Mouse (Mus musculus): ENCODE measurements around the gene H2afy2. TPM values are rescaled to one million over a fixed set of nuclear protein-coding genes. Genes with fewer than 3 reads are reported as not detected.

H2afy2 gene
- 0.22 TPM for polyA plus RNA-seq (2017; shearing (Covaris generic))

DNA sequence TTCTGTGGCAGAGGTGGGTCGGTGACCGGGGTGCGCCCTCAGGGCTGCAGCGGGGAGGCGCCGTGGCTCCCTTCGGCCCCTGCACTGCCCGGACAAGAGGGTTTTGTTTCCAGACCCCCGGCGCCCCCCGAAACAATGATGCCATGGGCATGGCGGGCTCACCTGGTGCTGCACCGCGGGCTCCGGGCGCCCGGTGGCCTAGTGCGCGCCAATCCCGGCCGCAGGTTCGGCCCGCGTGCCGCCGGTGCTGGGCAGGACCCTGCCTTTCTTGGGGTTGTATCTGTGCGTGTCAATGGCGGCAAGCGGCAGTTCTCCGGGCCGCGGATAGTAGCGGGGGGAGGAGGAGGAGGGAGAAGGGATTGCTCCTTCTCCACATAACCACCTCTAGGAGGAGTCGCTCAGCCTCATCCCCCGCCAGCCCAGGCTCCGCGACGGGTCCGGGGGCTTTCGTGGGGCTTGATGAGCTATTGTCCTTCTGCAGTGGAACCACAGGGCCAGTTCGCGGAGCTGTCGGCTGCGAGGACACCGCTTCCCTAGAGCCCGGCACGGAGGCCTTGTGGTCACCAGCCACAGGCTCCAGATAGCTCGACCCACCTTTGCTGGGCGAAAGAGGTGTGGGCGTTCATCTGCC, at the start of gene H2afy2:
TSS of gene H2afy2 (minus strand) at position 527 of the 631 bp plus-strand sequence.

DNA sequence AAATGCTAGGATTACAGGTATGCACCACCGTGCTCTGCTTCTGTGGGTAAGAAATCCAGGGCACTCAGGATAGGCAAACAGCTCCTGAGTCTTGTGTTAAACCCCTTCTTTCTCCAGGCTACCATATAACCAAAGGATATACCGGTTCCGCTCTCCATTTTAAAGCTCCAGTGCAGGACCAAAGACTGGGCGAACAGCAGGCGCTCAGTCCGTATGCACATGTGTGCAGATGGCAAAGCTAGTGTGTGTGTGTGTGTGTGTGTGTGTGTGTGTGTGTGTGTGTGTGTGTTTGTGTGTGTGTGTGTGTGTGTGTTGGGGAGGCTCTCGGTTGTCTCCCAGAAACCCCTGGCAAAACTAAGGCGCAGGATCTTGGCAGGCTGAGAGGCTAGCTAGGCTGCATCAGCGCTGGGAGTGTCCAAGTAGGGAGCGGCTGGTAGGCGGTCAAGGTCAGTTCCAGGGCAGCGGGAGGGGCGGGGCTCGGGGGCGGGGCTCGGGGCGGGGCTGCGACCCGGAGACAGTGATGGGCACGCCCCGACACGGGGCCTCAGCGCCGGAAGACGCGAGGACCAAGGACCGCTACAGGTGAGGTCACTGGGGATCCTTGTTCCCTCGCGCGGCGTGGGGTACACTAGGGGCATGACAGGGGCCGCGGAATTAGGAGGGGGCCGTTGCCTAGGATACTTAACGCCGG, 69.0 kb downstream of the H2afy2 start, which contains the start of gene Aifm2:
TSS of gene Aifm2 (plus strand) at position 493 of the 691 bp plus-strand sequence.

GRCm38 (mm10) chr10:61694870-61695670, 88.9 kb downstream of the H2afy2 start, which contains the start of gene Tysnd1:
TSS of gene Tysnd1 (plus strand) at chr10:61695514.

Other genes starting within 250 kb of the H2afy2 start
- not detected for gene Npffr1, start 188.7 kb downstream of the H2afy2 start, polyA plus RNA-seq (2017; shearing (Covaris generic))
- gene Ppa1, start 135.6 kb downstream of the H2afy2 start, polyA plus RNA-seq (2017; shearing (Covaris generic)) = 74.4 TPM
- 163 TPM for gene Sar1a, start 103.8 kb downstream of the H2afy2 start, polyA plus RNA-seq (2017; shearing (Covaris generic))
- 2.6 TPM for gene Tysnd1, start 88.6 kb downstream of the H2afy2 start, polyA plus RNA-seq (2017; shearing (Covaris generic))
- 7.6 TPM for gene Aifm2, start 68.9 kb downstream of the H2afy2 start, polyA plus RNA-seq (2017; shearing (Covaris generic))
- gene Col13a1, start 195.0 kb upstream of the H2afy2 start, polyA plus RNA-seq (2017; shearing (Covaris generic)) = not detected